ENCODE assay signal across 8 mouse cellular contexts in the genomic region with DNA sequence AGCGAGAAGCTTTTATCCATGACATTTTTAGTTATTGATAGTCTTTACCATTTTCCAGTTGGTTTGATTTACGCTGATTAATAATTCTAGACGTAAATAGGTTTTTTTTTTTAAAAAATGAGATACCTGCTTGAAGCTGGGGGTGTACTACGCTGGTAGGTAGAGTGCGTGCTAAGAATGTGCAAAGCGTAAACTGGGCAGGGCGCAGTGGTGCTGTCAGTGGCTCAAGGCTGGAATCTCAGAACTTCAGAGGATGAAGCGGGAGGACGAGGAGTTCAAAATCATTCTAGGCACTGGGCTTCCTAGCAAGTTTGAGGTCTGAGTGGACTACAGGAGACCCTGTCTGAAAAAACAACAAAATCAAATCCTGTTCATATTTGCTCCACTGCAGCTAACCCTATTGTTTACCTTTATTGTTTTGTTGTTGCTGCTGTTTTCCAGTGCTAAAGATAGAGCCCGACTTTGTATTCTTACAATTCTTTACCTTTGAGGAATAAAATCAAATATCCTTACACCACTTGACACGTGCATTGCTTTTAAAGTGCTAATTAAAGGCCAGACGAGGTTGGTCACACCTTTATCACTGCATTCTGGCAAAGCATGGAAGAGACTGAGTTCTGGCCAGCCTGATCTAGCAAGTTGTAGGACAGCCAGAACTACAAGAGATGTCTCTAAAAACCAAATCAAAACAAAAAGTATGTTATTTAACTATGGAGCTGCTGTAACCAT. TPM values are rescaled to one million over a fixed set of nuclear protein-coding genes. Genes with fewer than 3 reads are reported as not detected.
DNase-seq lines count a peak whose midpoint lies in the region; ATAC-seq and TF ChIP-seq lines count a peak whose summit lies in the region.

No protein-coding gene starts in this region.

- peak overlapping the region; percentile 95 for H3K4me2 ChIP-seq in heart, embryonic 13.5 days
- H3K4me2 ChIP-seq in forebrain, postnatal 0 days (ENCODE audit: low read depth): peak overlapping the region; percentile 53

- H3K9ac ChIP-seq in heart, embryonic 13.5 days: peak overlapping the region; percentile 71
- H3K9ac ChIP-seq in forebrain, postnatal 0 days: peak overlapping the region; percentile 91

- 11% methylated on average over 12 of the region's 12 CpGs for whole genome bisulfite sequencing in heart, embryonic 13.5 days
- WGBS in forebrain, postnatal 0 days: 11% methylated on average over 12 of the region's 12 CpGs
- 16% methylated on average over 12 of the region's 12 CpGs for WGBS in midbrain, embryonic 10.5 days

- no peak for ATAC-seq in heart, embryonic 13.5 days (ENCODE audit: extremely low read depth, insufficient number of reproducible peaks, low FRiP score, low TSS enrichment)
- ATAC-seq in forebrain, postnatal 0 days: peak; percentile 28; the same call in 1 of the 2 replicates
- no peak for ATAC-seq in granulocyte monocyte progenitor cell, adult 5-6 weeks (replicated peaks; ENCODE audit: poor library complexity, severe bottlenecking)

- intact Hi-C loops in heart, postnatal 25 days (cut with DNase I): no loop called here

- H3K27me3 ChIP-seq in heart, embryonic 13.5 days (replicated peaks): no peaks in the 10 kb centered on the region
- no peaks in the 10 kb centered on the region for H3K27me3 ChIP-seq in forebrain, postnatal 0 days (ENCODE audit: insufficient read depth, low read length)
- no peaks in the 10 kb centered on the region for H3K27me3 ChIP-seq in midbrain, embryonic 10.5 days (ENCODE audit: low read depth, poor library complexity, severe bottlenecking)

- H3K4me3 ChIP-seq in heart, embryonic 13.5 days: peak overlapping the region; percentile 81
- H3K4me3 ChIP-seq in forebrain, postnatal 0 days (ENCODE audit: low read depth, low read length): peak overlapping the region; percentile 74
- H3K4me3 ChIP-seq in midbrain, embryonic 10.5 days: peak overlapping the region; percentile 85

- peaks cover 37% of the 10 kb centered on the region for H3K4me1 ChIP-seq in heart, embryonic 13.5 days
- H3K4me1 ChIP-seq in forebrain, postnatal 0 days (ENCODE audit: insufficient read depth): peaks cover 14% of the 10 kb centered on the region
- H3K4me1 ChIP-seq in midbrain, embryonic 10.5 days: peaks cover 30% of the 10 kb centered on the region

- peak overlapping the region; percentile 91 for H3K27ac ChIP-seq in heart, embryonic 13.5 days (replicated peaks)
- peak overlapping the region; percentile 85 for H3K27ac ChIP-seq in forebrain, postnatal 0 days (ENCODE audit: low read depth, low read length)
- H3K27ac ChIP-seq in midbrain, embryonic 10.5 days (replicated peaks): peak overlapping the region; percentile 95

- TF ChIP-seq CTCF in forebrain, postnatal 0 days (IDR thresholded peaks at IDR 0.05; ENCODE audit: low read depth): no peak

- peaks cover 35% of the 10 kb centered on the region for H3K36me3 ChIP-seq in heart, embryonic 13.5 days
- H3K36me3 ChIP-seq in forebrain, postnatal 0 days (ENCODE audit: insufficient read depth): peaks cover 31% of the 10 kb centered on the region
- peaks cover 36% of the 10 kb centered on the region for H3K36me3 ChIP-seq in midbrain, embryonic 10.5 days

- no peaks in the 10 kb centered on the region for H3K9me3 ChIP-seq in heart, embryonic 13.5 days
- no peaks in the 10 kb centered on the region for H3K9me3 ChIP-seq in forebrain, postnatal 0 days (ENCODE audit: low read length)
- H3K9me3 ChIP-seq in midbrain, embryonic 10.5 days (replicated peaks): no peaks in the 10 kb centered on the region

- no peak for DNase-seq in heart, postnatal 25 days (ENCODE audit: low spot score)
- peak; percentile 58 for DNase-seq in brain, adult 2 months (ENCODE audit: low read depth, low spot score)
- DNase-seq in forebrain, postnatal 0 days: no peak
- DNase-seq in kidney, postnatal 25 days: peak; percentile 39 to 56
- no peak for DNase-seq in midbrain, embryonic 10.5 days (ENCODE audit: low spot score)
- DNase-seq in ovary, postnatal 14 days (ENCODE audit: low spot score): no peak

RNA-seq across cellular contexts. Expression of a gene that starts 0.6 kb away (rescaled TPM):
- polyA plus RNA-seq in heart, embryonic 13.5 days (2015; fragmentation: Nextera tagmentation; extraction: Ambion mirVana): 30.8 and 31.0 TPM in 2 replicates
- 1 to 10 TPM; 6.0 to 7.9 TPM for total RNA-seq in heart, postnatal 25 days (2021)
- 9.8 and 11.4 TPM in 2 replicates for total RNA-seq in forebrain, postnatal 0 days (2014; rRNA removed)
- 16.3 and 20.1 TPM in 2 replicates for polyA plus RNA-seq in forebrain, postnatal 0 days (2015; fragmentation: Nextera tagmentation; extraction: Ambion mirVana)
- 25.8 and 26.8 TPM in 2 replicates for polyA plus RNA-seq in midbrain, embryonic 10.5 days (2016; fragmentation: Nextera tagmentation; extraction: Ambion mirVana)
- total RNA-seq in granulocyte monocyte progenitor cell, adult 5-6 weeks (2014; fragmentation: Nextera tagmentation): 1.1 and 1.3 TPM in 2 replicates
- 0.52 and 3.0 TPM in 2 replicates for total RNA-seq in granulocyte monocyte progenitor cell, adult 5-6 weeks (2017)

RNA-seq across cellular contexts. Expression of a gene that starts 0.7 kb away (rescaled TPM):
- polyA plus RNA-seq in heart, embryonic 13.5 days (2015; fragmentation: Nextera tagmentation; extraction: Ambion mirVana): 878 and 976 TPM in 2 replicates
- total RNA-seq in heart, postnatal 25 days (2021): 1,000 to 10,000 TPM in 1 of 2 experiments, 100 to 1,000 TPM in 1; 993 to 1,012 TPM
- total RNA-seq in forebrain, postnatal 0 days (2014; rRNA removed): 2,552 and 3,359 TPM in 2 replicates
- 824 and 1,232 TPM in 2 replicates for polyA plus RNA-seq in forebrain, postnatal 0 days (2015; fragmentation: Nextera tagmentation; extraction: Ambion mirVana)
- 1,039 and 1,132 TPM in 2 replicates for polyA plus RNA-seq in midbrain, embryonic 10.5 days (2016; fragmentation: Nextera tagmentation; extraction: Ambion mirVana)
- 6,284 and 6,500 TPM in 2 replicates for total RNA-seq in granulocyte monocyte progenitor cell, adult 5-6 weeks (2014; fragmentation: Nextera tagmentation)
- total RNA-seq in granulocyte monocyte progenitor cell, adult 5-6 weeks (2017): 3,798 and 4,186 TPM in 2 replicates

RNA-seq across cellular contexts. Expression of a gene that starts 17.3 kb away (rescaled TPM):
- 72.2 and 78.9 TPM in 2 replicates for polyA plus RNA-seq in heart, embryonic 13.5 days (2015; fragmentation: Nextera tagmentation; extraction: Ambion mirVana)
- 10 to 100 TPM; 49.0 to 50.7 TPM for total RNA-seq in heart, postnatal 25 days (2021)
- 70.1 and 75.7 TPM in 2 replicates for total RNA-seq in forebrain, postnatal 0 days (2014; rRNA removed)
- 131 and 139 TPM in 2 replicates for polyA plus RNA-seq in forebrain, postnatal 0 days (2015; fragmentation: Nextera tagmentation; extraction: Ambion mirVana)
- polyA plus RNA-seq in midbrain, embryonic 10.5 days (2016; fragmentation: Nextera tagmentation; extraction: Ambion mirVana): 93.6 and 96.3 TPM in 2 replicates
- total RNA-seq in granulocyte monocyte progenitor cell, adult 5-6 weeks (2014; fragmentation: Nextera tagmentation): 85.8 and 89.8 TPM in 2 replicates
- total RNA-seq in granulocyte monocyte progenitor cell, adult 5-6 weeks (2017): 44.6 and 55.5 TPM in 2 replicates

RNA-seq across cellular contexts. Expression of a gene that starts 29.2 kb away (rescaled TPM):
- 2.4 and 3.0 TPM in 2 replicates for polyA plus RNA-seq in heart, embryonic 13.5 days (2015; fragmentation: Nextera tagmentation; extraction: Ambion mirVana)
- total RNA-seq in heart, postnatal 25 days (2021): not detected
- total RNA-seq in forebrain, postnatal 0 days (2014; rRNA removed): 1.4 and 2.7 TPM in 2 replicates
- polyA plus RNA-seq in forebrain, postnatal 0 days (2015; fragmentation: Nextera tagmentation; extraction: Ambion mirVana): 0.91 and 1.0 TPM in 2 replicates
- 4.6 and 4.9 TPM in 2 replicates for polyA plus RNA-seq in midbrain, embryonic 10.5 days (2016; fragmentation: Nextera tagmentation; extraction: Ambion mirVana)
- not detected in 2 replicates for total RNA-seq in granulocyte monocyte progenitor cell, adult 5-6 weeks (2014; fragmentation: Nextera tagmentation)
- not detected in 2 replicates for total RNA-seq in granulocyte monocyte progenitor cell, adult 5-6 weeks (2017)

RNA-seq across cellular contexts. Expression of a gene that starts 33.9 kb away (rescaled TPM):
- polyA plus RNA-seq in heart, embryonic 13.5 days (2015; fragmentation: Nextera tagmentation; extraction: Ambion mirVana): 79.0 and 88.2 TPM in 2 replicates
- total RNA-seq in heart, postnatal 25 days (2021): 10 to 100 TPM; 83.7 to 84.3 TPM
- 68.1 and 72.0 TPM in 2 replicates for total RNA-seq in forebrain, postnatal 0 days (2014; rRNA removed)
- 50.0 and 51.6 TPM in 2 replicates for polyA plus RNA-seq in forebrain, postnatal 0 days (2015; fragmentation: Nextera tagmentation; extraction: Ambion mirVana)
- polyA plus RNA-seq in midbrain, embryonic 10.5 days (2016; fragmentation: Nextera tagmentation; extraction: Ambion mirVana): 69.6 and 81.8 TPM in 2 replicates
- total RNA-seq in granulocyte monocyte progenitor cell, adult 5-6 weeks (2014; fragmentation: Nextera tagmentation): 26.6 and 35.3 TPM in 2 replicates
- 36.4 and 36.6 TPM in 2 replicates for total RNA-seq in granulocyte monocyte progenitor cell, adult 5-6 weeks (2017)

Comparison
In these comparisons a context has a peak if more than half of its experiments do, and no peak if none do; other contexts are left out.
1. DNase-seq: peak in brain, adult 2 months (single experiment) and kidney, postnatal 25 days (2 of 2); none in heart, postnatal 25 days (single experiment), forebrain, postnatal 0 days (single experiment), midbrain, embryonic 10.5 days (single experiment) and ovary, postnatal 14 days (single experiment).
2. Peak in every context shown above with its lines, with median percentiles within 50 percentile points of each other: H3K27ac ChIP-seq and H3K4me3 ChIP-seq.